Mouse (Mus musculus) embryonic facial prominence, embryonic 10.5 days (tissue): ENCODE measurements around the gene U2af1l4. TPM values are rescaled to one million over a fixed set of nuclear protein-coding genes. Genes with fewer than 3 reads are reported as not detected.

Experiments used
- DNase-seq: peaks from one replicate; pipeline ENCODE4 v3.0.0-alpha.2; 2017; ENCODE audit warnings: low spot score
- H3K27ac ChIP-seq: fragments of 300-500 bp; sonication (generic); replicated peaks from 2 replicates; pipeline ENCODE4 v1.5.1; 2016; ENCODE audit warnings: mild to moderate bottlenecking
- H3K27me3 ChIP-seq: fragments of 300-500 bp; sonication (generic); replicated peaks from 2 replicates; pipeline ENCODE4 v1.6.1; 2016; ENCODE audit warnings: low read depth, mild to moderate bottlenecking; ENCODE audit not compliant: poor library complexity, severe bottlenecking
- H3K36me3 ChIP-seq: fragments of 300-500 bp; sonication (generic); replicated peaks from 2 replicates; pipeline ENCODE4 v1.6.1; 2016; ENCODE audit warnings: mild to moderate bottlenecking, moderate library complexity
- H3K4me1 ChIP-seq: fragments of 300-500 bp; sonication (generic); 2 replicates; pipeline ENCODE4 v1.6.1; 2016
- H3K4me3 ChIP-seq: fragments of 300-500 bp; sonication (generic); 2 replicates; pipeline ENCODE4 v1.5.1; 2016; ENCODE audit warnings: mild to moderate bottlenecking, moderate library complexity
- H3K9me3 ChIP-seq: fragments of 300-500 bp; sonication (generic); 2 replicates; pipeline ENCODE4 v1.6.1; 2016; ENCODE audit warnings: mild to moderate bottlenecking
- WGBS: fragments of 180-500 bp; shearing (Covaris S2); methylation state at CpG from one replicate; pipeline ENCODE4 v1.1.7; 2016; 5-methylcytosine and 5-hydroxymethylcytosine counted together
- polyA plus RNA-seq: library from polyadenylated mRNA; unstranded; fragments of >200 nt; fragmentation: Nextera tagmentation; extraction: Ambion mirVana; gene quantifications from 2 replicates; pipeline ENCODE4 v1.2.1, GENCODE M21; 2016

U2af1l4 gene
- polyA plus RNA-seq, 1 experiment from 2014 or later = 94.9 TPM

DNA sequence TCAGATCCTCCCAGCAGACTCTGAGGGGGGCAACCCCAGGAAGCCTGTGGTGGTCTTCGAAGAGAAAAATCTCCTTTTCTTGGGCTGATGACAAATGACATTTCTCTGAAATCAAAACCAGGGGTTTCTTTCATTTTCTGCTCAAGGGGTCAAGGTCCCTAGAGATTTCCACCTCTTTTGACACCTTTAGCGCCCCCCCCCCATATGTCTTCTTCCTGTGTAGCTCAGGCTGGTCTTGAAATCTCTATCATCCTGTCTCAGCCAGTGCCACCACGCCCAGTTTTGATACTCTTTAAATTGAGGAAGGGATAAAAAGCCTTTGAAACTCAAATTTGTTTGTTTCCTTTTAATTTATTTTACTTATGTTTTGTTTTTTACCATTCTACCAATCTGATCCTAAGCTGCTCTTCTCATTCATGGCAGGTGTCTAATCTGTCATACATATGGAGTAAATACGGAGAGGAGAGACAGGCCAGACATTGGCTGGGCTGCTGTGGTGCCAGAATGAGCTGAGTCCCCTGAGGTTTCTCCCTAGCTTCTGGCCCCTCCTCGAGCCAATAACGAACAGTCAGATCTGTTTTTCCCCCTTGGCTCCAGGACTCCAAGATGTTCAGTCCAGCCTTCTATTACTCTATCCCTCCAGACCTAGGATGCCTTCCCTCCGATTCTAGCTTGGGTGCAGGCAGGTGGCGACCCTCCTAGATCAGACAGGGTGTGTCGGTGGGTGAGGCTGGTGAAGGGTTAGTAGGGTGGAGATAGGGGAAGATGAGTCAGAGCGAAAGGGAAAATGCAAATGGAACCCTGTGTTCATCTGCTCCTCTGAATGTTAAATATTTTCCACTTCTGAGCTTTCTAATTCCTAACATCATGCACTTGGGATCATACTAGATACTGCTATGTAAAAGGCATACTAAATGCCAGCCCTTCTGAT, 30.7 kb downstream of the U2af1l4 start:
- 79% methylated on average over 10 of the region's 10 CpGs for WGBS
- Histone ChIP-seq H3K4me1 (peaks cover 9% of the 10 kb centered on the region), H3K27me3 (no peaks in the 10 kb centered on the region), H3K36me3 (no peaks in the 10 kb centered on the region), H3K27ac (no peak overlapping the region), H3K4me3 (no peak overlapping the region), H3K9me3 (no peaks in the 10 kb centered on the region)
- DNase-seq = no peak

DNA sequence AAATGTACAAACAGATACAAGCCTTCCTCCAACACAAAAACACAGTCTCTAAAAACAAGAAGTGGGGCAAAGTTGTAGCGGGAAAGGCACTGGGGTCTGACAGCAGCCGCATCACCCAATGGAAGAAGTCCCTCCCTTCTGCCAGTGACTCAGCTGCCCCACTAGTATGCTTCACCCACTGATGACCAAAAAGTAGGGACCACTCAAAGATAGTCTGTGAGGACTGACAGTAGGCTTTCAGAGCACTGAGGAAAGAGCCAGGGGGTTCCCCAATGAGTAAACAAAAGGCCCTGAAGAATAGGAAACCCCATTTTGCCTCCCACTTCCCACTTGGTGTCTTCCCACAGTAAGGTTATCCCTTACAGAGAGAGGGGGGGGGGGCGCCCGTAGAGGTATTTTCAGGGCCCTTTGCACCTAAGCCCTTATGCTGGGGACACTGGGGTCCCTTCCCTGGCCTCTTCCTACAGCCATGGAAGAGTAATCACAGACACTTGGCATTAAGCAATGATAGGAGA, 31.5 kb downstream of the U2af1l4 start:
- Histone ChIP-seq H3K9me3 (no peaks in the 10 kb centered on the region), H3K27me3 (no peaks in the 10 kb centered on the region), H3K36me3 (no peaks in the 10 kb centered on the region), H3K4me1 (peaks cover 9% of the 10 kb centered on the region), H3K27ac (no peak overlapping the region), H3K4me3 (no peak overlapping the region)
- no peak for DNase-seq
- 67% methylated on average over 4 of the region's 4 CpGs for WGBS

DNA sequence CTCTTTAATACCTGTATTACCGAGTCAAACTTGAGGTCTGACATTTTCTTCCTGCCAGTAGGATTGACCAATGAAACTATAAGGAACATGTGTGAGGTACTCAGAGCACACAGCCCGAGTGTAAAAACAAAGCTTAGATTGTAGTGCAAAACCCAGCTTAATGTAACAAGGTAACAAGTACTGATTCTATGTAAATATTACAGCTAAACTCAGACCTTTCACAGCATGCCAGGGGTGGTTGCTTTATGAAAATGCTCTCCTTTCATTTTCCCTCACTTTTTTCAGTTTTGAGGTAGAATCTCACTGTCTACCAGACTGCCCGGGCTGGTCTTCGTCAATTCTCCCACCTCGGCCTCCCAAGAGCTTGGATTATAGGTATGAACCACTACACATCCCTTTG, 33.0 kb downstream of the U2af1l4 start:
- H3K4me3 ChIP-seq = no peak overlapping the region
- DNase-seq = no peak
- no peaks in the 10 kb centered on the region for H3K27me3 ChIP-seq
- no peaks in the 10 kb centered on the region for H3K36me3 ChIP-seq
- peaks cover 4% of the 10 kb centered on the region; the same call in 1 of the 2 replicates for H3K4me1 ChIP-seq
- no peaks in the 10 kb centered on the region for H3K9me3 ChIP-seq
- 83% methylated on average over 5 of the region's 5 CpGs for WGBS
- no peak overlapping the region for H3K27ac ChIP-seq

DNA sequence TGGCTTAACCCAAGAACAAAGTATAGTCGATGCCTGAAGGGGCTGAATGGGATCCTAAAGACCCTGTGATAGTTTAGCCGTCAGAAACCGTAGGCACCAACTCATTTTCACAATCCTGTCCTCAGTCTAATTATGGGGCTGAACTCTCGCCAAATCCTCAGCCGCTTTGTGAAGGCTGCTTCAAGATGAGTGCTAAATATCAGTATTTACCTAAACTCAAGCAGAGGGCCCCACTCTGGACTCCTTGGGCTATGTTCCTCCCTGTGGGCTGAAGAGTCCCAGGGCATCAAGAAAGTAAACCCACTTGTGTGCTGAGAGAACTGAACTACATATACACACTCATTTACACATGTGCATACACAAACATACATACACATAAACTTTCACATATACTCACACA, 33.7 kb downstream of the U2af1l4 start:
- Histone ChIP-seq H3K27ac (no peak overlapping the region), H3K4me1 (peaks cover 4% of the 10 kb centered on the region; the same call in 1 of the 2 replicates)
- DNase-seq = no peak

DNA sequence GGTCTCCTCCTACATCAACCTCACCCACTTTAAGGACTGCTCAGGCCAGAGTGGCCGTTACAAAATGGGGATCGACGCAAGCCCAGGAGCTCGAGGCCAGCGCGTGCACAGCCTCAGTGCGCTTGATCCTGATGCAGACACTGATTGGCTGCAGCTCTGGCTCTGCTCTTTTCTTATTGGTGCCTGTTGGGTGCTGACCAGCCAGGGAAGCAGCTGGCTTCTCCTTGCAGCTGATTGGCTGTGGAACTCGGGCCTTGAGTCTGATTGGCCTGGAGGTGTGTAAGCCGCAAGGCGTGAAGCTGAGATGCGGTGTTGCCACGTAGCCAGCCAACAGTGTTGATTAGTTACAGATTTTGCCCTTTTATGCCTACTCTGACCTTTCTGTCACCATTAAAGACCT, 35.7 kb downstream of the U2af1l4 start, which contains the start of gene Zbtb32:
Gene Zbtb32 (minus strand): TSS at position 124 of the 400 bp plus-strand sequence.
- Histone ChIP-seq H3K36me3 (no peaks in the 10 kb centered on the region), H3K4me1 (peaks cover 18% of the 10 kb centered on the region), H3K4me3 (peak within 1 kb of the TSS; percentile 25; the same call in 1 of the 2 replicates), H3K27ac (no peak within 1 kb of the TSS), H3K9me3 (no peaks in the 10 kb centered on the region), H3K27me3 (no peaks in the 10 kb centered on the region)
- 92% methylated on average over 12 of the region's 12 CpGs for whole genome bisulfite sequencing
- no peak for DNase-seq

More for the DNA sequence above, 33.7 kb downstream of the U2af1l4 start:
- H3K9me3 ChIP-seq = no peaks in the 10 kb centered on the region
- WGBS = 77% methylated on average over 5 of the region's 5 CpGs
- H3K36me3 ChIP-seq = no peaks in the 10 kb centered on the region
- no peak overlapping the region for H3K4me3 ChIP-seq
- no peaks in the 10 kb centered on the region for H3K27me3 ChIP-seq

DNA sequence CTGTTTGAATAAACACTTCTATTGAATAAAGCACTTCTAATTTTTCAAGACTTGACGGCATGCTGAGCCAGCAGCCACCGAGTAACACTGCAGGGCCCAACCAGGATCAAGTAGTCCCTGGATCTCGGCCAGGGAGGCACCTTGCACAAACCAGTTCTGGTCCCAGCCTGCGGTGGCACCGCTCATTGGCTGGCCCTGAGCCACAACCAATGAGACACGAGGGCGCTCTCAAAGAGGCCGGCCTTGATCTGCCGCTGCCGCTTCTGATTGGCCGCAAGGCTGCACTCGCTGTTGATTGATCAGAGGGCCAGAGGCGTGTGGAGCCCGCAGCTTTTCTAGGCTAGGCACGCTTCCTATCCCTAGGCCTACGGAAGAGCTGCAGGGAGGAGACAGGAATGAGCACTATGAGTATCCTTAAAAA, 36.8 kb downstream of the U2af1l4 start:
- H3K27ac ChIP-seq = no peak overlapping the region
- 2% methylated on average over 16 of the region's 16 CpGs for WGBS

DNA sequence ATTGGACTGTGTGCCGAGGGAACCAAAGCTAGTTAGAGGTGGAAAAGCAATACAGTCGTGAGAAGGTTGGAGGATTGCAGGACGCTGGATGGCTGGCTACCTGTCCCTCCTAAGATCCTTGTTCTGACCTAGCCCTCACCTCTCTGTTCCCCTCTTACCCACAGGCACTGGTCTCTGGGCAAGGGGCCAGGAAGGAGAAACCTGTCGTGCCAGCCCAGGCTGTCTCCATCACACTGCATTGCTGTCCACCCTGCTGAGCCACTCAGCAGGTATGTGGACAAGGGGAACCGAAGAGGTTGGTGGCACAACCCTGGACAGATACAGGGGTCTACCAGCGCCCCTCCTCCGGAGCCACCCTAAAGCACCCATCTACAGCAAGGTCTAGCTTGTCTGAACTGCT, 37.5 kb downstream of the U2af1l4 start:
- Histone ChIP-seq H3K9me3 (no peaks in the 10 kb centered on the region), H3K4me1 (peaks cover 18% of the 10 kb centered on the region), H3K27ac (no peak overlapping the region), H3K36me3 (no peaks in the 10 kb centered on the region), H3K4me3 (peak overlapping the region; percentile 8; the same call in 1 of the 2 replicates), H3K27me3 (no peaks in the 10 kb centered on the region)
- 78% methylated on average over 7 of the region's 7 CpGs for WGBS
- no peak for DNase-seq

More for the DNA sequence above, 36.8 kb downstream of the U2af1l4 start:
- H3K27me3 ChIP-seq = no peaks in the 10 kb centered on the region
- H3K4me1 ChIP-seq = peaks cover 18% of the 10 kb centered on the region
- peak overlapping the region; percentile 25; the same call in 1 of the 2 replicates for H3K4me3 ChIP-seq
- H3K36me3 ChIP-seq = no peaks in the 10 kb centered on the region
- DNase-seq = peak; percentile 85
- no peaks in the 10 kb centered on the region for H3K9me3 ChIP-seq

DNA sequence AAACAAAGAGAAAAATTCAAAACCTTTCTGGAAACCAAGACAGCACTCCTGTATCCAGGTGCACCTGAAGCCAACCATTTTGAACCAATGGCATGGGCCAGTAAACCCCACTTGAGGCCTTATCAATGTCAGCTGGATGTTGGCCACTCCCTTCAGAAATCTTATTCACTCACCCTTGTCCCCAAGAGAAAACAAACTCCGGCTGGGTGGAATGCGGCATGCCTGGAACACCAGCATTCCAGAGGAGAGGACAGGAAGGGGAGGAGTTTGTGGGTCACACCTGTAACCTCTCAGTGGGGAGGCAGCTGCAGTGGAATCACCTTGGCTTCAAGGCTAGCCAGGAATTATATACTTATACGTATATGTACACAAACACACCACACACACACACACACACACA, 39.5 kb downstream of the U2af1l4 start:
- no peaks in the 10 kb centered on the region for H3K27me3 ChIP-seq
- no peak overlapping the region; the same call in 1 of the 2 replicates for H3K27ac ChIP-seq
- peak; percentile 62 for DNase-seq
- H3K36me3 ChIP-seq = no peaks in the 10 kb centered on the region
- peaks cover 18% of the 10 kb centered on the region for H3K4me1 ChIP-seq
- WGBS = 42% methylated on average over 3 of the region's 3 CpGs
- no peaks in the 10 kb centered on the region for H3K9me3 ChIP-seq
- no peak overlapping the region for H3K4me3 ChIP-seq

DNA sequence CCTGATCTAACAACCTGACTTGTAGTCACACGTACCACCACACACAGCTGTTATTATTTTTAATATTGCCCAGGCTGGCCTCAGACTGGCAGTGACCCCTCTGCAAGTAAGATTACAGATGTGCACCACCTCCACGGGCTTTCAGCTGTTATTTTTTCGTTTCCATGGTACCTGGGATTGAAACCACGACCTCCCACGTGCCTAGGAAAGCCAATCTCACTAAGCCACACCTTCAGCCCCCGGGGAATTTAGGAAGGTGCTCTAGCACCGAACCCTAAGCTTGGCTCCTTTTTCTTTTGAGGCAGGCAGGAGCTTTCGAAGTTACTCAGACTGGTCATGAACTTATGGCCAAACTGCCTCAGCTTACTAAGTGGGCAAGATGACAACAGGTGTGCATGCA, 41.3 kb downstream of the U2af1l4 start:
- no peak overlapping the region for H3K4me3 ChIP-seq
- H3K9me3 ChIP-seq = no peaks in the 10 kb centered on the region
- H3K27me3 ChIP-seq = no peaks in the 10 kb centered on the region
- peaks cover 23% of the 10 kb centered on the region for H3K4me1 ChIP-seq
- H3K27ac ChIP-seq = 0 out of 2 replicates have a peak overlapping the region, but pooled peaks have one; percentile 8
- no peaks in the 10 kb centered on the region for H3K36me3 ChIP-seq
- no peak for DNase-seq
- 54% methylated on average over 8 of the region's 8 CpGs for WGBS

DNA sequence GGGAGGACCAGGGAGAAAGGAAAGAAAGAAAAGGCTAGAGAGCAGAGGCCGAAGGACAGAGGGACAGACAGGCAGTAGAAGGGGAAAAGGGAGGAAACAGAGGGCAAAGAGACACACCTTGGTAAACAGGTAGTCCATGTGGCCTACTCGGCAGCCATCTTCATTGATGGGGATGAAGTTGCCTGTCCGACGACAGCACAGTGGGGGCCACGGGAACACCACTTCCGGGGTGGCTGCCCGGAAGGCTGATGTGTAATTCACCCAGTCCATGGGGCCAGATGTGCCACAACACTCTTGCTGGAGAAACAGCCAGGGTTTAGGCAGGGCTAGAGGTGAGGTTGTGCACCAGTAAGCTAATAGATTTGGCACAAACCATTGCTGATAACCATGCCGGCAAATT, 41.8 kb downstream of the U2af1l4 start:
- Histone ChIP-seq H3K4me1 (peaks cover 20% of the 10 kb centered on the region), H3K36me3 (no peaks in the 10 kb centered on the region), H3K9me3 (no peaks in the 10 kb centered on the region), H3K4me3 (no peak overlapping the region), H3K27ac (0 out of 2 replicates have a peak overlapping the region, but pooled peaks have one; percentile 8), H3K27me3 (no peaks in the 10 kb centered on the region)
- 90% methylated on average over 8 of the region's 8 CpGs for WGBS
- DNase-seq = no peak

DNA sequence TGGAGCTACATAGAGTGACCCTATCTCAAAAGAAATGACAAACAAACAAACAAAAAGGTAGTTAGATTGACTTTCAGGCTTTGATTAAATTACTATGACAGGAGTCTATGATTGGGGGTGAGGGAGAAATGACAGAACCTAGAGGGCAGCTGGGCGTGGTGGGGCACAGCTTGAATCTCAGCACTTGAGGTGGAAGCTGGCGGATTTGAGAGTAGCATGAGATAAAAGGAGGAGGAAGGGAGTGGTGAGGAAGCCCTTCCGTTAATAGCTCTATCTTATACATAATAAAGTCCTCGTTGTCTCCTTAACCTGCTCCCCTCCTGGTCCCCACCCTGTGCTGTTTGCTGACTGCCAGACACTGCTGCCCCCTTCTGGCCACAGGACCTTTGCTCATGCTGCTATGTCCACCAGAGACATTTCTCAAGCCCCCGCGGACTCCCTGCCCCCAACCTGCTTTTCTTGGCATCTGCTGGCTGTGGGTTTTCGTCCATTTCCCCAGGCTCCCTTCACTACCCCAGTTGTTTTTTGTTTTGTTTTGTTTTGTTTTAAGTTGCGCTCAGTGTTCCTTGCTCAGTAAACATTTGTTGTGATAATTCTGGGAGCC, 44.7 kb downstream of the U2af1l4 start:
- no peaks in the 10 kb centered on the region for H3K36me3 ChIP-seq
- 33% methylated on average over 8 of the region's 8 CpGs for WGBS
- no peak overlapping the region; the same call in 1 of the 2 replicates for H3K4me3 ChIP-seq
- DNase-seq = peak; percentile 71
- H3K27ac ChIP-seq = no peak overlapping the region
- H3K9me3 ChIP-seq = no peaks in the 10 kb centered on the region
- peaks cover 14% of the 10 kb centered on the region for H3K4me1 ChIP-seq
- H3K27me3 ChIP-seq = no peaks in the 10 kb centered on the region

DNA sequence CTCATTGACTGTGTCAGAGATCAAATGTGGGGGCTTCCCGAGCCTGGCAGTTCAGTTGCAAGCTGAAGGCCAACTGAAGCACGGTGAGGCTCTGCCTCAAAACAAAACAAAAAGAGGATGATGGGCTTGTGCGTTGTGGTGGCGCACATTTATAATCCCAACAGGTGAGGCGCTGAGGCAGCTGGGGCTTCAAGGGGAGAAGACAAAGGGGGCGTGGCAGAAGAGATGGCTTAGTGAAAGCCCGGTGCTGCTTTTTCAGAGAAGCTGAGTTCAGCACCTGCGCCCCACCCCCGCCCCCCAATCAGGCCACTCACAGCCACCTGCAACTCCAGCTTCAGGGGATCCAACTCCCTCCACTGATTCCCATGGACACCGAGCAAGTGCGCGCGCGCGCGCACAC, 45.4 kb downstream of the U2af1l4 start:
- Histone ChIP-seq H3K36me3 (no peaks in the 10 kb centered on the region), H3K9me3 (no peaks in the 10 kb centered on the region), H3K4me1 (0 out of 2 replicates have a peak, but pooled peaks cover 7% of the 10 kb centered on the region), H3K27me3 (no peaks in the 10 kb centered on the region), H3K27ac (no peak overlapping the region), H3K4me3 (no peak overlapping the region; the same call in 1 of the 2 replicates)
- WGBS = 46% methylated on average over 16 of the region's 16 CpGs
- DNase-seq = peak; percentile 13
